Mouse (Mus musculus) urinary bladder, adult 18-20 months (tissue): Measurements from ENCODE around the gene Nup153.

Experiments
- DNase-seq, 2 experiments: peaks; one replicate each; pipeline ENCODE4 v3.0.0; 2022; ENCODE audit warnings: low spot score in 2 of 2, mixed read lengths in 2 of 2

The Nup153 gene

GRCm38 (mm10) chr13:46669620-46670271, 58.0 kb downstream of the Nup153 start:
- peak in 1 of 2 experiments; percentile 38 for DNase-seq

GRCm38 (mm10) chr13:46669048-46669619, 58.6 kb downstream of the Nup153 start, which contains the start of gene Fam8a1:
Gene Fam8a1, plus strand, starts transcription at chr13:46669522.
- peak; percentile 85 to 91 for DNase-seq

DNA sequence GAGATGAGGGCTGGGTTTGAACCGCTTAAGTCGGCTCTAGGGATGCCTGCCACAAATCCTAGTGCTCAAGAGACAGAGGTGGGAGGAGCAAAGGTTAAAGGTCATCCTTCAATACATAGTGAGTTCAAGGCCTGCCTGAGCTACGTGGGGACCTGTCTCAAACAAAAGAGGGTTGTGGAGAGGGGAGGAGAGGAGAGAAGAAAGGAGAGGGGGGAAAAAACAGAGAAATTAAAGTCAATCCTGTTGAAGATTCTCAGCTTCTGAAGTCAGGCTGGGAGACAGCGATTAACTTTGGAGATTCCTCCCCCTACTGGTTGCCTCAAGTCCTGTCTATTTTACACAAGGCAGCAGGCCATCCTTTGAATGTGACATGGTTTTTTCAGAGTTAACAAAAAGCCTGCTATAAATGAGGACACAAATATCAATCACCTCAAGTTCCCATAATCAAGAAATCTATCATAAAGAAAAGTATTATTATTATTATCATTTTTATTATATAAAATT, 64.2 kb downstream of the Nup153 start:
- DNase-seq: no peak

- no peak for DNase-seq
Observed at GRCm38 (mm10) chr13:46659211-46659610, 68.5 kb downstream of the Nup153 start.

GRCm38 (mm10) chr13:46654566-46654965, 73.2 kb downstream of the Nup153 start:
- DNase-seq: no peak

DNA sequence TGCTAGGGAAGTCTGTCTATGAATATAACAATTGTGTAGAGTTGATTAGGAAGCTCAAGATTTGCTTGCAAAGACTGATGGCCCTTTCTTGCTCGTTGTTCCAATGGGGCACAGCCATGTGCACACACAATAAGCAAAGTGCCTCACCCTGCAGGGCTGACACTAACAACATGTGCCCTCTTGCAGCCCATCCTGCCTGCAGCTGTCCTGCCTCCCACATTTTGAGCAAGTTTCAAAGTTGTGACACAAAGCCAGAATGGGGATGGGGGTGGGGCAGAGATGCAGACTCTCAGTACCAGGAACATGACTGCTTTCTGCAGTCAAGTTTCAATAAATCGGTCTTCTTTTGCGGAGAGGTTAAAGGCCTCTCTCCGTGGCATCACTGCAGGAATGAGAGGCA, 74.1 kb downstream of the Nup153 start:
- DNase-seq: no peak

DNA sequence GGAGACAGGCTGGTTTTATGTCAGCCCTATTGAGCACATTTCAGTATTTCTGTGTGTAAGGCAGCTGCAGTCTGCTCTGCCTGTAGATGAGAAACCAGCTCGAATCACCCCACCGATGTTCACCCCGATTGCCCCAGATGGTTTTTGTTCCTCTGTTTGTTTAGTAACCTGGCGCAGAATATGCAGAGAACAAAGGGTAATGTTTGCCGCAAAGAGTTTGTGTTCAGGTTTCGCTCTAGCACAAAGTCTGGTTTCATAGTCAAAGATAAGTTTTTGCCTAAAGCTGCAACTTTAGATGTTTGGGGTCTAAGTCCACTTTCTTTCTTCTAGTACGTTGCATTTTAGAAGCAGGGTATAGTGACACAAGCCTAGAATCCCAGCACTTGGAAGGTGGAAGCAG, 75.1 kb downstream of the Nup153 start:
- DNase-seq: no peak

DNA sequence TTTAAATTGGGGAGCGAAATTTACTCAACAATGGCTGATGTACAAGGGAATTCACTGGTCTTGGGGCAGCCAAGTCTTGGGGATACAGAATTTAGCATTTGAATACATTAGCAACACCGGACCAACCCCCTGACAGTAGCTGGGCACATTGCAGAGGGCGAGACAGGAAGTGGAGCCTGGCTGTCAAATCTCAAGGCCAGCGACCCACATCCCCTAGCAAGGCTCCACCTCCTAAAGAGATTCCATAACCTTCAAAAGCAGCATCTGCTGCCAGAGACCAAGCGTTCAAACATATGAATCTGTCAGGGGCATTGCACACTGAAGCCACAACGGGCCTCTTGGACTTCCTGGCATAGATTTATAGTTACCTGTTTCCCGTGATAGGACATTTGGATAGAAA, 75.9 kb downstream of the Nup153 start:
- no peak for DNase-seq

DNA sequence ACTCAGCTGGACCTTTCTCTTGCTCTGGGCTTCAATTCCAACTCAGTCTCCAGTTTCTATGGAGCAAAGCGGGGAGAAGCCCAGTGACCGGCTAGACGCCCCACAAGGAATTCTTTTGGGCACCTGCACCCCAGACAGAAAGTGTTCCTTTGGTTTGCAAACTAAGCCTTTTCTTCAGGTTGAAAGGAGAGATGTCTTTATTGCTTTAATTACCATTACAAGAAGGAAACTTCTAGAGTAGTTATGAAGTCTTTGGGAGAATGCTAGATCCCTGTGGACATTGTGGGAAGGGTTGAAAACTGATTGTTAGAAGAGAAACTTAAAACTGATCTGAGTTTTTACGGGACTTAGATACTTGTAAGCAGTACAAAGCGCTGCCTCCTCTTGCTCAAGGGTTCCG, 82.3 kb downstream of the Nup153 start:
- DNase-seq: no peak

DNA sequence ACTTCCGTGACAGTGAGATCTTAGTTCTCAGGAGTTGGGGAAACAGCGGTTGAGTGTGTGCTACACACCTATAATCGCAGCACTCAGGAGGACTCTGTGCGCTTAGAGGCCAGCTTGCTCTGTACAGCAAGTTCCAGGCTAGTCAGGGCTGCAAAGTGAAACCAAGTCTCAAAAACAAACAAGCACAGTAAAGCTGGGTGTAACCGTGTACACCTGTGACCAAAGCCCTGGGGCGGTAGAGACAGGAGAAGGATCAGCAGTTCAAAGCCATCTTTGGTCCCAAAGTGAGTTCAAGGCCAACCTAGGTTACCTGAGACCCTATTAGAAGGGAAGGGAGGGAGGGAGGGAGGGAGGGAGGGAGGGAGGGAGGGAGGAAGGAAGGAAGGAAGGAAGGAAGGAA, 83.6 kb downstream of the Nup153 start:
- DNase-seq: no peak

- no peak for DNase-seq
Observed at GRCm38 (mm10) chr13:46642318-46642717, 85.4 kb downstream of the Nup153 start.

DNA sequence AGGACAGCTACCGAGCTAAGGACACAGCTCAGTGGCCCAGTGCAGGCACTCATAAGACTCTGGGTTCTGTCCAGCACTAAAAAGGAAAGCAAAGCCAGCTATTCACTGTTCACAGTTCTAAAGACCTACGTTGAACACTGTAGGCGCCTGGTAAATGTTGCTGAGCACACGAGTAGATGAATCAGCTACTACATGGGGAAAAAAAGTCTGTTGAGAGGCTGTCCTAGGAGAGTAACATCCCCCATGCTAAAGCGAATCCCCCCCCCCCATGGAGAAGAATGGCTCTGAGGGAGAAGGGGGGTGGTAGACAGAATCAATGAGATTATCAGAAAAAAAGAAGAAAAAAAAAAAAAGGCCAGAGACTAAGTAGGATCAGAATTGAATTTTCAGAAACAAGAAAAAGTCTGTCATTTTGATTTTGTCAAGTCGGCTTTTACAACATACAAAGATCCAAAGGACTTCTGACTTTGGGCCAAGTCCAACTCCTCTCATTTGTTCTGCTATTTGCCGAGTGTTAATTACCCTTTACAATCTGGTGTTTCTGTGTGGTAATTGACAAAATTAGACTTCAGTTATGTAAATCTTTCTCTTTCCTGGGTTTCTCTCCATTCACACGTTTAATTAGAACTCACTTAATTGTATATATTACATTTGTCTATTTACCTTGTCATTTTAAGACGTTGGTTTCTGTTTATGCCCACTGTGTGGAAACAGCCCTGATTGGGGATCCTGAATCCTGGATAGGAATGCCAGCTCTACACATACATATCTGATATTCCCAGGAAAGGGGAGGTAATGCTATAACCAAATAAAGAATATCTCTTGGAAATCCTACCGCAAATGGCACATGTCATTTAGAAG, 86.9 kb downstream of the Nup153 start:
- DNase-seq: no peak

DNA sequence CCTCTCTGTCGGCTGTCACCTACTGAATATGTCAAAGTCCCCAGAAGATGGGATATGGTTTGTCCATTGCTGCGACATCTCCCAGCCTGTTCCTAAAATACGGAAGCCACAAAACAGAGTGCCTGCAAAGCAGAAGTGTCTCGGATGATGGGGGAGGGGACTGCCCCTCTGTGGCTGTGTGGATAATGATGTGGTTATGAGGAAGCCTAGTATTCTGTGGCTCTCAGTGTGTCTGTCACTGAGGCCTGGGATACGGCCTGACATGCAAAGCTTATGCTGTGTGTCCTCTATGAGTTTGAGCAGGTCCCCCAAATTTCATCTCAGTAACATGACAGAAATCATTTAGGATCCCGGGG, 93.6 kb downstream of the Nup153 start:
- DNase-seq: no peak

GRCm38 (mm10) chr13:46633320-46634132, 94.2 kb downstream of the Nup153 start:
- DNase-seq: no peak

- no peak for DNase-seq
Observed at GRCm38 (mm10) chr13:46632796-46633195, 94.9 kb downstream of the Nup153 start.
